Mouse (Mus musculus) MEL (cell line): ENCODE data around the gene Dcdc2a. TPM values are rescaled to one million over a fixed set of nuclear protein-coding genes. Genes with fewer than 3 reads are reported as not detected.

Source experiments
- DNase-seq: peaks from one replicate; pipeline ENCODE4 v3.0.0; 2011; ENCODE audit warnings: low read depth, low spot score
- H3K27ac ChIP-seq: 2 replicates; pipeline ENCODE4 v1.5.1; 2012; ENCODE audit warnings: low read depth, mild to moderate bottlenecking, control low read depth, low read length, moderate library complexity; ENCODE audit not compliant: control insufficient read depth
- H3K27me3 ChIP-seq, 2 experiments: fragments of 150-350 bp in 1 of 2; sonication (generic) in 1 of 2; 2 replicates each; pipeline ENCODE4 v1.6.1; 2012; ENCODE audit warnings: low read length in 2 of 2, mild to moderate bottlenecking in 2 of 2, improper control_type of control experiment in 1 of 2, moderate library complexity in 1 of 2; ENCODE audit not compliant: insufficient read depth in 2 of 2, control insufficient read depth in 1 of 2
- H3K36me3 ChIP-seq, 2 experiments: 2 replicates each; pipeline ENCODE4 v1.6.1; 2012 to 2014; ENCODE audit warnings: low read length in 2 of 2, improper control_type of control experiment in 1 of 2, inconsistent platforms in 1 of 2, mild to moderate bottlenecking in 1 of 2; ENCODE audit not compliant: insufficient read depth in 2 of 2, control insufficient read depth in 1 of 2
- H3K4me1 ChIP-seq, 2 experiments: fragments of 150-350 bp in 1 of 2; sonication (generic) in 1 of 2; 2 replicates each; pipeline ENCODE4 v1.6.1; 2012; ENCODE audit warnings: low read length in 2 of 2, improper control_type of control experiment in 1 of 2, mild to moderate bottlenecking in 1 of 2; ENCODE audit not compliant: insufficient read depth in 2 of 2, control insufficient read depth in 1 of 2
- H3K4me3 ChIP-seq, 2 experiments: fragments of 150-350 bp in 1 of 2; sonication (generic) in 1 of 2; 2 replicates each; pipeline ENCODE4 v1.5.1; 2012; ENCODE audit warnings: low read depth in 2 of 2, low read length in 2 of 2, mild to moderate bottlenecking in 2 of 2, moderate library complexity in 2 of 2, control low read depth in 1 of 2, improper control_type of control experiment in 1 of 2; ENCODE audit not compliant: control insufficient read depth in 1 of 2, insufficient read depth in 1 of 2
- H3K79me2 ChIP-seq: 2 replicates; pipeline ENCODE4 v1.6.1; 2012; ENCODE audit warnings: mild to moderate bottlenecking, low read length, moderate library complexity; ENCODE audit not compliant: control insufficient read depth, poor library complexity, insufficient read depth
- H3K9ac ChIP-seq: 2 replicates; pipeline ENCODE4 v1.6.1; 2012; ENCODE audit warnings: low read depth, mild to moderate bottlenecking, control low read depth, low read length, moderate library complexity; ENCODE audit not compliant: control insufficient read depth, poor library complexity, severe bottlenecking
- H3K9me3 ChIP-seq: fragments of 150-350 bp; sonication (generic); replicated peaks from 2 replicates; pipeline ENCODE4 v1.6.1; 2012; ENCODE audit warnings: mild to moderate bottlenecking, low read length, improper control_type of control experiment, moderate library complexity; ENCODE audit not compliant: insufficient read depth
- BHLHE40 ChIP-seq: IDR thresholded peaks from 2 replicates; pipeline ENCODE4 v1.6.1; 2012; ENCODE audit warnings: low read depth, mild to moderate bottlenecking, inconsistent platforms, low read length, improper control_type of control experiment, borderline replicate concordance
- CHD2 ChIP-seq: IDR thresholded peaks from 2 replicates; pipeline ENCODE4 v1.6.1; 2011; ENCODE audit warnings: low read length, improper control_type of control experiment
- CTCF ChIP-seq, 3 experiments: IDR thresholded peaks in 2 of 3; conservative IDR thresholded peaks in 1 of 3; 2 replicates each; pipeline ENCODE4 v1.5.1; 2011 to 2012; ENCODE audit warnings: low read length in 3 of 3, low read depth in 2 of 3, mild to moderate bottlenecking in 2 of 3, improper control_type of control experiment in 1 of 3, inconsistent platforms in 1 of 3, mixed read lengths in 1 of 3, moderate library complexity in 1 of 3; ENCODE audit not compliant: control insufficient read depth in 1 of 3, insufficient read depth in 1 of 3, poor library complexity in 1 of 3, severe bottlenecking in 1 of 3
- ETS1 ChIP-seq: IDR thresholded peaks from 2 replicates; pipeline ENCODE4 v1.6.1; 2012; ENCODE audit warnings: low read depth, mild to moderate bottlenecking, inconsistent platforms, low read length, improper control_type of control experiment, moderate library complexity
- MAFK ChIP-seq: IDR thresholded peaks from 2 replicates; pipeline ENCODE4 v1.6.1; 2011; ENCODE audit warnings: low read depth, mild to moderate bottlenecking, low read length, improper control_type of control experiment, borderline replicate concordance
- MAX ChIP-seq: IDR thresholded peaks from 2 replicates; pipeline ENCODE4 v1.6.1; 2011; ENCODE audit warnings: low read length, improper control_type of control experiment
- MAZ ChIP-seq: IDR thresholded peaks from 2 replicates; pipeline ENCODE4 v1.6.1; 2012; ENCODE audit warnings: low read depth, mild to moderate bottlenecking, inconsistent platforms, low read length, improper control_type of control experiment
- MEF2A ChIP-seq: IDR thresholded peaks from 2 replicates; pipeline ENCODE4 v1.6.1; 2014; ENCODE audit warnings: low read depth, mild to moderate bottlenecking, inconsistent platforms, low read length, improper control_type of control experiment; ENCODE audit not compliant: poor library complexity, insufficient replicate concordance, severe bottlenecking; ENCODE audit errors: extremely low read depth
- MXI1 ChIP-seq: IDR thresholded peaks from 2 replicates; pipeline ENCODE4 v1.6.1; 2011; ENCODE audit warnings: mild to moderate bottlenecking, low read depth, low read length, improper control_type of control experiment
- NELFE ChIP-seq: IDR thresholded peaks from 2 replicates; pipeline ENCODE4 v1.6.1; 2011; ENCODE audit warnings: low read depth, low read length, improper control_type of control experiment
- NRF1 ChIP-seq: IDR thresholded peaks from 2 replicates; pipeline ENCODE4 v1.6.1; 2014; ENCODE audit warnings: low read depth, mild to moderate bottlenecking, inconsistent platforms, low read length, improper control_type of control experiment, moderate library complexity; ENCODE audit not compliant: poor library complexity, insufficient read depth, severe bottlenecking
- POLR2A ChIP-seq, 2 experiments: IDR thresholded peaks; 2 replicates each; pipeline ENCODE4 v1.6.1; 2011 to 2012; ENCODE audit warnings: low read length in 2 of 2, mild to moderate bottlenecking in 2 of 2, control low read depth in 1 of 2, improper control_type of control experiment in 1 of 2, low read depth in 1 of 2, moderate library complexity in 1 of 2; ENCODE audit not compliant: control insufficient read depth in 1 of 2, insufficient read depth in 1 of 2, poor library complexity in 1 of 2
- POLR2AphosphoS2 ChIP-seq: IDR thresholded peaks from 2 replicates; pipeline ENCODE4 v1.6.1; 2011; ENCODE audit warnings: low read length, improper control_type of control experiment
- POLR2AphosphoS5 ChIP-seq: IDR thresholded peaks from 2 replicates; pipeline ENCODE4 v1.6.1; 2012; ENCODE audit warnings: low read depth, borderline replicate concordance, mild to moderate bottlenecking, inconsistent platforms, low read length, moderate library complexity, mixed read lengths
- SIN3A ChIP-seq: IDR thresholded peaks from 2 replicates; pipeline ENCODE4 v1.6.1; 2012; ENCODE audit warnings: low read length, improper control_type of control experiment, inconsistent platforms
- SMC3 ChIP-seq: IDR thresholded peaks from 2 replicates; pipeline ENCODE4 v1.6.1; 2011; ENCODE audit warnings: low read depth, low read length, improper control_type of control experiment
- USF1 ChIP-seq: IDR thresholded peaks from 2 replicates; pipeline ENCODE4 v1.6.1; 2014; ENCODE audit warnings: low read depth, mild to moderate bottlenecking, inconsistent platforms, low read length, improper control_type of control experiment, moderate library complexity
- USF2 ChIP-seq, 2 experiments: IDR thresholded peaks; 2 replicates each; pipeline ENCODE4 v1.6.1; 2011 to 2012; ENCODE audit warnings: improper control_type of control experiment in 2 of 2, low read length in 2 of 2, borderline replicate concordance in 1 of 2, inconsistent platforms in 1 of 2, low read depth in 1 of 2, mild to moderate bottlenecking in 1 of 2; ENCODE audit not compliant: insufficient read depth in 1 of 2
- ZC3H11A ChIP-seq: IDR thresholded peaks from 2 replicates; pipeline ENCODE4 v1.6.1; 2012; ENCODE audit warnings: low read depth, mild to moderate bottlenecking, inconsistent platforms, low read length, improper control_type of control experiment
- ZKSCAN1 ChIP-seq: IDR thresholded peaks from 2 replicates; pipeline ENCODE4 v1.6.1; 2012; ENCODE audit warnings: low read depth, mild to moderate bottlenecking, inconsistent platforms, low read length, improper control_type of control experiment, moderate library complexity
- ZMIZ1 ChIP-seq: IDR thresholded peaks from 2 replicates; pipeline ENCODE4 v1.6.1; 2012; ENCODE audit warnings: low read depth, mild to moderate bottlenecking, inconsistent platforms, low read length, improper control_type of control experiment, moderate library complexity
- polyA plus RNA-seq, 2 experiments: library from polyadenylated mRNA; stranded (reverse) in 1 of 2; unstranded in 1 of 2; fragments of >175 nt in 1 of 2; fragments of >200 nt in 1 of 2; gene quantifications; 2 replicates each; pipeline versions ENCODE4 v1.2.1 to v1.2.4; 2012; ENCODE audit warnings: low replicate concordance in 2 of 2, low read depth in 1 of 2; ENCODE audit not compliant: insufficient read length in 2 of 2, insufficient read depth in 1 of 2, missing spikeins in 1 of 2
- total RNA-seq: library from RNA; depleted of rRNA; stranded (reverse); fragments of 300-350 nt; gene quantifications from 2 replicates; pipeline ENCODE4 v1.2.3, GENCODE M21; 2012

Dcdc2a gene
- total and polyA plus RNA-seq, 3 experiments = not detected

- TF ChIP-seq NELFE (no peak), SMC3 (no peak), NRF1 (no peak), USF1 (no peak), SIN3A (no peak), POLR2AphosphoS2 (no peak), USF2 (IDR thresholded peaks at IDR 0.05; ENCODE audit: borderline replicate concordance in 1 of 2, insufficient read depth in 1 of 2, low read depth in 1 of 2, low read length in 2 of 2) (no peak), MEF2A (no peak), CHD2 (no peak), MAX (no peak), BHLHE40 (no peak), CTCF (IDR thresholded peaks at IDR 0.05 in 2 of 3, conservative IDR thresholded peaks at IDR 0.05 in 1 of 3; ENCODE audit: control insufficient read depth in 1 of 3, insufficient read depth in 1 of 3, low read depth in 2 of 3, low read length in 3 of 3, poor library complexity in 1 of 3, severe bottlenecking in 1 of 3) (no peak), ZC3H11A (no peak), ETS1 (no peak), MXI1 (no peak), POLR2A (IDR thresholded peaks at IDR 0.05; ENCODE audit: control insufficient read depth in 1 of 2, insufficient read depth in 1 of 2, low read depth in 1 of 2, low read length in 2 of 2, poor library complexity in 1 of 2) (no peak), MAFK (no peak)
- H3K4me3 ChIP-seq = no peak overlapping the region
- DNase-seq = no peak
These were observed 11.4 kb downstream of the Dcdc2a start for GRCm38 (mm10) chr13:25067183-25067582.

GRCm38 (mm10) chr13:25069765-25070164, 14.0 kb downstream of the Dcdc2a start:
- TF ChIP-seq MAZ (no peak), ZMIZ1 (no peak), POLR2AphosphoS5 (no peak), ZKSCAN1 (no peak), MXI1 (no peak)
- TF ChIP-seq, all 39 proteins: peak for 0
- no peaks in the 10 kb centered on the region for H3K36me3 ChIP-seq

More at GRCm38 (mm10) chr13:25067183-25067582, 11.4 kb downstream of the Dcdc2a start:
- Histone ChIP-seq H3K79me2 (no peaks in the 10 kb centered on the region), H3K9ac (no peak overlapping the region), H3K27ac (no peak overlapping the region), H3K9me3 (no peaks in the 10 kb centered on the region), H3K36me3 (no peaks in the 10 kb centered on the region), H3K4me1 (no peaks in the 10 kb centered on the region), H3K27me3 (no peaks in the 10 kb centered on the region; a peak in 1 of 4 replicates)

More at GRCm38 (mm10) chr13:25069765-25070164, 14.0 kb downstream of the Dcdc2a start:
- H3K79me2 ChIP-seq = no peaks in the 10 kb centered on the region
- no peaks in the 10 kb centered on the region for H3K9me3 ChIP-seq
- no peaks in the 10 kb centered on the region; a peak in 2 of 4 replicates for H3K27me3 ChIP-seq
- no peak overlapping the region for H3K9ac ChIP-seq
- DNase-seq = no peak
- H3K4me3 ChIP-seq = no peak overlapping the region
- no peaks in the 10 kb centered on the region for H3K4me1 ChIP-seq
- H3K27ac ChIP-seq = no peak overlapping the region
